Mouse (Mus musculus): ENCODE data around the gene Slc29a3. TPM values are rescaled to one million over a fixed set of nuclear protein-coding genes. Genes with fewer than 3 reads are reported as not detected.

Slc29a3 gene
- polyA plus RNA-seq, 1 experiment = 8.0 TPM

DNA sequence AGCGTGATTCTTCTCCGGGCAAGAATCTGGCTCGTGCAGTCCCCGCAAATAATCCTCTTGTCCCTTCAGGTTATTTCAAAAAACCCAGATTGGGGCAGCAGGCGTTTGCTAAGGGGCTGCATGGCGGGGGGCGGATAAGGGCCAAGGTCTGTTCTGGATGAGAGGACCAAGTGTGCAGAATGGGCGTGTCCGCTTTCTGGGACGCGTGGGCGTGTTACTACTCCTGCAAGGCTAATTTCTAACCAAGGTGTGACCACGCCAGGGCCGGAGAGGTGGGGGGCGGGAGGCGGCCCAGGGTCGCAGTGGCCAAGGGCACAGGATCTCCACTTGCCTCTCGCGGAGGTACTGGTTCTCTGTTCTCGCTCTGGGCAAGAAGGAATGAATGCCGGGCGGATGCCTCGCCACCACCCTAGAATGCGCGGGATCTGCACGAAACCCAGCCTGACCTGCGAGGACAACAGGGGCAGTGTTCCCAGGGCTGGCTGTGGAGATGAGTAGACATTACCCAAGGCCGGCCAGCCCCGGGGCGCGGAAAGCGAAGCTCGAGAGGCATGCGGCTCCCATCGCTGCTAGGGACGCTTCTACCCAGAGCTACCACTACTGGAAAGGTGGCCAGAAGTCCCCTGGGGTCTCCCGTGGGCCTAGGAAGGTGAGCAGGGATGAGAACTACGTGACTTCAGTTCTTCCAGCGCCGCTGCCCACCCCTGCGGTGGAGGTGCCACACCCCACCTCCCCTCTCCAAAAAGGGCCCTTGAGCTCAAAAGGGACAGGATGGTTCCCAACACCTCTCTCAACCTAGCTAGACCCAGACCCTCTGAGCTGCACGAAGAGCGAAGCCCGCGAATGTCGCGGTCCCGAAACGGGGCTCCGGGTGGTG lies 66.6 kb downstream of the Slc29a3 start:
- no peak for DNase-seq (ENCODE audit: extremely low spot score in 1 of 2, low spot score in 1 of 2)

DNA sequence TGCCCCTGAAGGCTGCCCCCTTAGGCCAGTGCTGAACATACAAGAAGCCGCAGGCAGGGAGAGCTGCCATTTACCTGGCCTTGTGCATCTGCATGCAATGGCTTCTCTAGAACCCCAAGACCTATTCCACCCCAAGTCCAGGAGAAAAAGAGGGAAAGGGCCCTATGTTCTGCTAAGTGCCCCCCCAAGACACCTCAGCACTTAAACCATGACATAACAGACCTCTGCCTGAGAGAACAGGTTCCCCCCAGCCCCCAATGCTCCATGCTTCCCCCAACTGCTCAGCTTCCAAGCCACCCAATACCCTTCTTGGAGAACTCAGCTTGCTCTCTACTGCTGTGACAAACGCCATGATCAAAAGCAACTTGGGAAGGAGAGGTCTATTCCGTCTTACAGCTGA lies 73.7 kb downstream of the Slc29a3 start:
- DNase-seq (ENCODE audit: extremely low spot score in 1 of 2, low spot score in 1 of 2) = no peak

- DNase-seq (ENCODE audit: extremely low spot score in 1 of 2, low spot score in 1 of 2) = no peak
Measured at GRCm38 (mm10) chr10:60677319-60677718, 75.3 kb downstream of the Slc29a3 start.

DNA sequence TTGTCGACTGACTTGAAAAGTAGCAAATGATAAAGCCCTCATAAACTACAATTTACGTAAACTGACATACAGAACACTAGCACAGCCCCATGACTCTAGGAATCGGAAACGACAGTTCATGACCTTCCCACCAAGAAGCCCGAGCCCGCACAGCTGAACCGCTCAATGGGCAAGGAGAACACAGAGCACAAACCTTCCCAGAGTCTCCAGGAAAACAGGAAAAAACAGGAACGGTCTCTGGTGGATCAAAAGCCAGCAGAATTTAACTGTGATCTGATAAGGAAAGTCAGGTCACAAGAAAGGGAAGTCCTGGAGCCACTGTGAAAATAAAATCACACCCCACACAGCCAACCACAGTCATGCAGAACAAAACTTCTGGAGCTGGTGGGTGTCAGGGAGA lies 82.4 kb downstream of the Slc29a3 start:
- no peak for DNase-seq (ENCODE audit: extremely low spot score in 1 of 2, low spot score in 1 of 2)

DNA sequence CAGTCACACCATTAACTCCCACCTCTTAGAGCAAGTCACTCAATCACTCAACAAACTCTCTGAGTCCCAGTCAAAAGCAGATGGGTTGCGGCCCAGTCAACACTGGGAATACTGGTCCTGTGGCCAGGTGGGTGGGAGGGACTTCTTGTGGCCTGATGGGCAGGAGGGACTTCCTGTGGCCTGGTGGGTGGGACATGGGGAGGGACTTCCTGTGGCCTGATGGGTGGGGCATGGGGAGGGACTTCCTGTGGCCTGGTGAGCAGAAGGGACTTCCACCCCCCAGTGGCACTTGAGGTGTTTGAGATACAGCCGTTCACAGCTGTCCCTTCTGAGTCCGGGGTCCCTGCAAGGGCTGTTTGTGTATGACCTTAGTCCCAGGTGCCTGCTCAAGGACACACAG lies 84.0 kb downstream of the Slc29a3 start:
- no peak for DNase-seq (ENCODE audit: extremely low spot score in 1 of 2, low spot score in 1 of 2)

Other genes with a start within 250 kb of the Slc29a3 start
- 4.6 and 5.4 TPM in 2 replicates for gene Cdh23, start 56.3 kb downstream of the Slc29a3 start, polyA plus RNA-seq (2012; rRNA removed)
- gene Unc5b, start 78.8 kb upstream of the Slc29a3 start, polyA plus RNA-seq (2012; rRNA removed) = 7.2 and 7.4 TPM in 2 replicates